Mouse (Mus musculus): ENCODE measurements around the gene Il17re. TPM values are rescaled to one million over a fixed set of nuclear protein-coding genes. Genes with fewer than 3 reads are reported as not detected.
A peak's percentile ranks its signal among the peaks of the same experiment; 100 is the strongest.

The Il17re gene
- total RNA-seq, 2 experiments from 2014 or later = 0.54 to 0.57 TPM

DNA sequence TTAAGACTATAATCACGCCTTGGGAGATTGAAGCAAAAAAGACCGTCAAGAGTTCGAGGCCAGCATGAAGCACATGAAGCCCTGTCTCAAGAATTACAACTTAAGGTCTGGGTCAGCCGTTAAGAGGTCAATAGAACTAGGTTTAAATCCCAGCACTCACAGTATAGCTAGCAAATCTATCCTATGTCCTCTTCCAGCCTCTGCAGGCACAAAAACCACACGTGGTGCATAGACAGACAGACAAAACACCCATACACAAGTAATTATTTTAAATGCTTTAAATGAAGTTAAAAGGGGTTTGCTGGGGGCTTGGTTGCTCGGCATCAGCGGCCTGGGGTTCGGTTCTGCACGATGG lies 16.2 kb upstream of the Il17re start:
- DNase-seq (ENCODE audit: low spot score in 2 of 2) = no peak
- intact Hi-C loops (cut with DNase I) = loop anchor here (5.0 kb wide), 2 partner anchors 40 to 90 kb away; partner anchors contain the start of genes Creld1, Emc3 and Fancd2

DNA sequence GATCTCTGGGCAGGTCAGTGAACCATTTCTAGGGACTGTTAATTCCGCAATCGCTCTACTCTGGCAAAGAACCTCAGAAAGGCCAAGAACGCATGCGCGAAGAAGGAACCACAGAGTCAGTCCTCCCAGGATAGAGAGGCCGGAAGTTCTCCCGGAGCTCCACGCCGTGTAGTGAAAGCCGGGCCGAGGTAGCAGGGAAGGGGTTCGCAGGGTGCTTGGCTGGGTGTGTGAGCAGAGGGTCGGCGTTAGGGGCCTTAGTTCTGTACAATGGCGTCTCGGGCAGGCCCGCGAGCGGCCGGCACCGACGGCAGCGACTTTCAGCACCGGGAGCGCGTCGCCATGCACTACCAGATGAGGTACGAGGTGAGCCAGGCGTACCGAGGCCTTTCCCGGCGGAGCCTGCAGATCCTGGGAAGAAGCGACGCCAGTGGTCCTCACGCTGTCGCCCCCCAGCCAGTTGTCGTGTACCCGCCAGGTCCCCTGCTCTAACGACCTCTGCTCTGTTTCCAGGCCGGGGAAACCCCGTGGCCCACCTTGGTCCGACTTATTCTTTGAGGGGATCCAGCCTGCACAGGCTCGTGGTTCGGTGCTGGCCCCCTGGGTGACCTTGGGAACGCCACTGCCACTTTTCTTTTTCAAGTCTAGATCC lies 15.7 kb upstream of the Il17re start, which contains the start of gene Jagn1:
Gene Jagn1, plus strand, starts transcription at position 128 of the 649 bp plus-strand sequence.
- DNase-seq (ENCODE audit: low spot score in 2 of 2) = peak; percentile 90 to 91
- intact Hi-C loops (cut with DNase I) = loop anchor here (5.0 kb wide), 2 partner anchors 40 to 90 kb away; partner anchors contain the start of genes Creld1, Emc3 and Fancd2

- intact Hi-C loops (cut with DNase I) = loop anchor here (5.0 kb wide), 2 partner anchors 39 to 89 kb away; partner anchors contain the start of genes Creld1, Emc3 and Fancd2
- DNase-seq (ENCODE audit: low spot score in 2 of 2) = no peak
Measured at GRCm38 (mm10) chr6:113443091-113443490, 15.2 kb upstream of the Il17re start.

- DNase-seq (ENCODE audit: low spot score in 2 of 2) = no peak
- intact Hi-C loops (cut with DNase I) = loop anchor here (5.0 kb wide), 2 partner anchors 38 to 88 kb away; partner anchors contain the start of genes Creld1, Emc3 and Fancd2
Measured at GRCm38 (mm10) chr6:113444207-113444965, 13.9 kb upstream of the Il17re start.

GRCm38 (mm10) chr6:113447639-113448038 lies 10.6 kb upstream of the Il17re start:
- intact Hi-C loops (cut with DNase I) = no loop called here
- no peak for DNase-seq (ENCODE audit: low spot score in 2 of 2)

DNA sequence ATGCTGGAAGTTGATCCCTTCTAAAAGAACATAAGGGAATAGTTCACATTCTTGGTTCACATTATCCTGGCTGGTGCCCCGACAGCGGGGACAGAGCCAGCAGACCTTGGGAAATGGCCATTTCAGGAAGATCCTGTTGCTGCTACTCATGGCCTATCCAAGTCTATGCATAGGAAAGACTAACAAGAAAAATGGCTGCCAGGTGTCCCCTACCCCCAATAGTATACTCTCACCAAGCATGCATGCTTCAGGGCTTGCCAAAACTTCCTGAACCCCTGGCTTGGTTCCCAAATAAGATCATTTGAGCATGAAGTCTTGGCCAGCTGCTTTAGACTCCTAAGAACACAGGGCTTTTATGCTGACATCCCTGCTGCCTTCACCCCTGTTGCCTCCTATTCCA lies 6.4 kb upstream of the Il17re start:
- no peak for DNase-seq (ENCODE audit: low spot score in 2 of 2)
- intact Hi-C loops (cut with DNase I) = no loop called here

GRCm38 (mm10) chr6:113455007-113455406 lies 3.3 kb upstream of the Il17re start:
- no peak for DNase-seq (ENCODE audit: low spot score in 2 of 2)
- intact Hi-C loops (cut with DNase I) = no loop called here

- intact Hi-C loops (cut with DNase I) = no loop called here
- no peak for DNase-seq (ENCODE audit: low spot score in 2 of 2)
Measured at GRCm38 (mm10) chr6:113458635-113459034, 351 bp downstream of the Il17re start.

- intact Hi-C loops (cut with DNase I) = no loop called here
Measured at GRCm38 (mm10) chr6:113464040-113464439, 5.8 kb downstream of the Il17re start.

GRCm38 (mm10) chr6:113465602-113466001 lies 7.3 kb downstream of the Il17re start:
- intact Hi-C loops (cut with DNase I) = no loop called here
- DNase-seq (ENCODE audit: low spot score in 2 of 2) = no peak

More at GRCm38 (mm10) chr6:113464040-113464439, 5.8 kb downstream of the Il17re start:
- DNase-seq (ENCODE audit: low spot score in 2 of 2) = no peak

GRCm38 (mm10) chr6:113468512-113468911 lies 10.2 kb downstream of the Il17re start:
- DNase-seq (ENCODE audit: low spot score in 2 of 2) = no peak
- intact Hi-C loops (cut with DNase I) = no loop called here

- intact Hi-C loops (cut with DNase I) = no loop called here
- DNase-seq (ENCODE audit: low spot score in 2 of 2) = peak; percentile 47 to 53
Measured at GRCm38 (mm10) chr6:113469021-113469420, 10.7 kb downstream of the Il17re start.

DNA sequence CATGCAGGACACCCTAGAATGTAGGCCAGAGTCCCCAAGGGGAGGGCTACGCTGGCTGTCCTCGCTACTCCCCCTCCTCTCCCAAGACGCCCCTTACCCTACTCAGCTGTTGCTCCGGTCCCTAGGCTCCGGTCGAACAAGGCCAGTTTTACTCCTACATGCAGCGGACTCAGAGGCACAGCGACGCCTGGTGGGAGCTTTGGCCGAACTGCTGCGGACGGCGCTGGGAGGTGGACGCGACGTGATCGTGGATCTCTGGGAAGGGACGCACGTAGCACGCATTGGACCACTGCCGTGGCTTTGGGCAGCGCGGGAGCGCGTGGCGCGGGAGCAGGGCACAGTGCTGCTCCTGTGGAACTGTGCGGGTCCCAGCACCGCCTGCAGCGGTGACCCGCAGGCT lies 11.1 kb downstream of the Il17re start:
- intact Hi-C loops (cut with DNase I) = no loop called here
- DNase-seq (ENCODE audit: low spot score in 2 of 2) = peak; percentile 76

- intact Hi-C loops (cut with DNase I) = no loop called here
- DNase-seq (ENCODE audit: low spot score in 2 of 2) = no peak
Measured at GRCm38 (mm10) chr6:113471297-113471936, 13.1 kb downstream of the Il17re start, which contains the start of gene Il17rc. Gene Il17rc, plus strand, starts transcription at chr6:113471427.

- no peak for DNase-seq (ENCODE audit: low spot score in 2 of 2)
- intact Hi-C loops (cut with DNase I) = no loop called here
Measured at GRCm38 (mm10) chr6:113472061-113472460, 13.8 kb downstream of the Il17re start.

DNA sequence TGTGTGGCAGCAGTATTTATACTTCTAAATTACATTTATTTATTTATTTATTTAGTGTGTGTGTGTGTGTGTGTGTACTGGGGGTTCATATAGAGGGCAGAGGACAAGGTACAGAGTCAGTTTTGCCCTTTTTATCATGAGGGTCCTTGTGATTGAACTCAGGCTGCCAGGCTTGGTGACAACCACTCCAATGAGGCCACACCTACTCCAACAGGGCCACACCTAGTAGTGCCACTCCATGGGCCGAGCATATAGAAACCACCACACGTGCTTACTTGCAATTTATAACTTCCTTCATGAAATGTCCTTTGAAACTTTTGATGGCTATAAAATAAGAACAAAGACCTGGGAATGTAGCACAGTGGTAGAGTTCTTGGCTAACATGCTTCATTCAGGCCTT lies 15.0 kb downstream of the Il17re start:
- DNase-seq (ENCODE audit: low spot score in 2 of 2) = no peak
- intact Hi-C loops (cut with DNase I) = no loop called here

DNA sequence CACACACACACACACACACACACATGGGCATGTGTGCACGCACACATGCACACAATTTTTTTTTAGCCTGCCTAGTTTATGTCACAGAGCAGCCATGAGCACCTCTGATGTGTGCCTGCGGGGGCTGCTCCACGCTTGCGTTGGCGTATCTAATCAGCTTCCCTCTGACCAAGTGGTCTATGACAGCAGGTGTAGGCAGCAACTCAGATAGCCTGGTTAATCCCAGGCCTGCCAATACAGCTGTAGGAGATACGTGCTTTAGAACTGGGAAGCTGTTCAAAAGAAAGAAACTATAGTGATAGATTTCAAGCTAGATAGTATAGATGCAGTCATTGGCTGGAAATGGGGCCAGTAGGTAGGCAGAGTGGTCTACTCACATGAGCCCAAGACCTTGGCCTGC lies 15.4 kb downstream of the Il17re start:
- intact Hi-C loops (cut with DNase I) = no loop called here
- no peak for DNase-seq (ENCODE audit: low spot score in 2 of 2)

GRCm38 (mm10) chr6:113477353-113477752 lies 19.1 kb downstream of the Il17re start:
- no peak for DNase-seq (ENCODE audit: low spot score in 2 of 2)
- intact Hi-C loops (cut with DNase I) = no loop called here

DNA sequence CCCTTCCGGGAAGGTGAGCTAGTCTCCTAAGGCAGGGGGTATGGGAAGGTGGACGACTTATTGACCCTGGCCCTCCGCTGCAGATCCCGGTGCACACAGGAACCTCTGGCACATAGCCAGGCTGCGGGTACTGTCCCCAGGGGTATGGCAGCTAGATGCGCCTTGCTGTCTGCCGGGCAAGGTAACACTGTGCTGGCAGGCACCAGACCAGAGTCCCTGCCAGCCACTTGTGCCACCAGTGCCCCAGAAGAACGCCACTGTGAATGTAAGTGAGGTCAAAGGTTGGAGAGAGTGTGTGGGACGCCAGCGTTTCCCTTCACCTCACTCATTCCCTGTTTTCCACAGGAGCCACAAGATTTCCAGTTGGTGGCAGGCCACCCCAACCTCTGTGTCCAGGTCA lies 20.6 kb downstream of the Il17re start:
- DNase-seq (ENCODE audit: low spot score in 2 of 2) = no peak
- intact Hi-C loops (cut with DNase I) = no loop called here

Data from left cerebral cortex, postnatal 36 days (tissue).